Mouse (Mus musculus): ENCODE measurements around the gene Gspt1. TPM values are rescaled to one million over a fixed set of nuclear protein-coding genes. Genes with fewer than 3 reads are reported as not detected.

Gspt1 gene
- 9.9 and 29.2 TPM in 2 replicates for polyA plus RNA-seq (2021; fragmentation: Nextera tagmentation)
- long read RNA-seq, experiment 1, transcript Gspt1-201 (15 exons, 2,898 nt), result major isoform, 6 of 51 reads
- long read RNA-seq, experiment 1, partial matches to known transcripts, result 12 of 51 reads
- long read RNA-seq, experiment 1, other reads (novel, unspliced or antisense), result 29 of 51 reads
- long read RNA-seq, experiment 2, partial matches to known transcripts, result 15 of 17 reads
- long read RNA-seq, experiment 2, other reads (novel, unspliced or antisense), result 0 of 17 reads

GRCm38 (mm10) chr16:11253898-11254722, at the start of gene Gspt1:
Gene Gspt1 (minus strand): TSS chr16:11254325.

DNA sequence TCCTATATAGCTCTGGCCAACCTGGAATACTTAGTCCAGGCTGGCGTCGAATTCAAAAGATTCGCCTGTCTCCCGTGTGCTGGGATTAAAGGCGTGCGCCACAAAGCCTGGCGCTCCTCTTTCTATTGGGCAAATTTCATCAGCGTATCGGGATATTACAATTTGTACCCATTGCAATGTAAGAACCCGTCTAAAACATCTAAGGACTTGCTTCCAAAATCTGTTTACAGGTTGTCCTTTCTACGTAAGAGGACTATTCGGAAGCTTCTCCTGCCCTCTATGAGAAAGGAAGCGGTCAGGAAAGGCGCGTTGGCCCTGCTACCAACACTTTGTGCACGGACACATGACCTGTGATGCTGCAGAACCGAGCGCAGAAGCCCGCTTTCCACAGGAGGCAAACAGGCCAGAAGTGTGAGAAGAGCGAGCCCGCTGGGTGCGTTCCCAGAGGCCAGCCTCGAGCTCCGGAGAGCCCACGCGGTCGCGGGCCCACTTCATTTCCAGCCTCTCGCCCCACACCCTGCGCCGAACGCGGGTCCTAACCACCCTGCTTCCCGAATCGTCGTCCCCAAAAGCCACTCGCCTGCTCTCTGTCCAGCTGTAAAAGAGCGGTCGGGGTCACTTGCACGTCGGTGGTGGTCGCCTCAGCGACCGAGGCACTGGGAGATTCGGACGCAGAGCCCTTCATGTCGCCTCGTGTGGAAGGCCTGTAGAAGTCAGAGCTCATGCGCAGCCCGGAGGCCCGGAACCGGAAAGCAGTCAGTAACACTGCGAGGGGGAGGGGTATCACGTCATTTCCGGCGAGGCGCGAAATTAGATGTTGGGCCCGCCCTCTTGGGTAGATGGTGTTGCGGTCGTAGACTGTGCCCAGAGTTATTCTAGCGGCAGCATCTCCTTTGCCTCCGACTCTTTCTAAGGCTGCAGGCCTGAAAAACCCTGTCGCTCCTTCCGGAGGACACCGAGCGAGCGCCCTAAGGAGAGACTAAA, 51.3 kb downstream of the Gspt1 start, which contains the start of gene Rsl1d1:
Gene Rsl1d1 (minus strand): TSS at position 761 of the 984 bp plus-strand sequence.

DNA sequence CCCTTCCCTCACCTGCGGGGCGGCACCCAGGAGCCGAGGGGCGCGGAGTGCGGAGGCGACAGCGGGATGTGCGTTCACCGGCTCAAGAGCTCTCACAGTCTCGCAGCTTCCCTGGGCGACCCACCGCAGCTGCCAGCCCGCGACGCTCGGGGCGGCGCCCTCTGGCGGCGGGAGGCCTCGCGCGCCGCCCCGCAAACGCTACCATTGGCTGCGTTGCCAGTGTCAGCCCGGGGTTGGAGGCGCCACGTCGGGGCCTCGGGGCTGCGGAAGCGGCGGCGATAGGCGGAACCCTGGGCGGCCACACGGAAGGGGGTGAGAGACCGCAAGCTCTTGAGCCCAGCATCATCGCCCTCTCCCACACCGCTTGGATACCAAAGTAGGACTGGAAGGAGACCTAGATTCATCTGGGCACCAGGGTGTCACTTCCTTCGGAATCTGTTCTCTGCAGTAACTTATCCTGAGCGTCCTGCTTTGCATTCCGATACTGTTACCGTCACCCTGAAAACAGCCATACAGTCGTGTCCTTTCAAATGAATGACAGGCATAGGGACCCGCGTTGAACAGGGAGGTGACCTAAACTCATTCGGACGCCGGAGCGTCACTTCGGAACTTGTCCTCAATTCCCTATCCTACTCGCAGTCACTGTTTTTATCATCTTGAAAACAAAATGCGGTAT, 77.8 kb downstream of the Gspt1 start, which contains the start of gene Zc3h7a:
Gene Zc3h7a (minus strand): TSS at position 186 of the 676 bp plus-strand sequence.

Other genes starting within 250 kb of the Gspt1 start
- 44.2 and 75.8 TPM in 2 replicates for gene Snn, start 193.4 kb downstream of the Gspt1 start, polyA plus RNA-seq (2021; fragmentation: Nextera tagmentation)
- 19.7 and 25.1 TPM in 2 replicates for gene Litaf, start 188.2 kb downstream of the Gspt1 start, polyA plus RNA-seq (2021; fragmentation: Nextera tagmentation)
- gene Txndc11, start 119.7 kb downstream of the Gspt1 start, polyA plus RNA-seq (2021; fragmentation: Nextera tagmentation), result 10.9 and 15.5 TPM in 2 replicates
- gene Zc3h7a, start 77.9 kb downstream of the Gspt1 start, polyA plus RNA-seq (2021; fragmentation: Nextera tagmentation), result 9.5 and 13.9 TPM in 2 replicates
- 42.2 and 47.6 TPM in 2 replicates for gene Rsl1d1, start 51.0 kb downstream of the Gspt1 start, polyA plus RNA-seq (2021; fragmentation: Nextera tagmentation)
- 1.6 and 2.5 TPM in 2 replicates for gene Tnfrsf17, start 59.5 kb upstream of the Gspt1 start, polyA plus RNA-seq (2021; fragmentation: Nextera tagmentation)
- gene Snx29, start 68.6 kb upstream of the Gspt1 start, polyA plus RNA-seq (2021; fragmentation: Nextera tagmentation), result 3.2 and 4.8 TPM in 2 replicates